Mouse (Mus musculus): ENCODE measurements around the gene Usp35.
A peak's percentile ranks its signal among the peaks of the same experiment; 100 is the strongest.

Usp35 gene

GRCm38 (mm10) chr7:97331726-97332666 is at the start of gene Usp35, which contains the start of gene Kctd21:
Gene Usp35, minus strand, starts transcription at chr7:97332020.
Gene Kctd21, plus strand, starts transcription at chr7:97332327.
- peak; percentile 91 for DNase-seq

GRCm38 (mm10) chr7:97380500-97381123 is 48.8 kb upstream of the Usp35 start:
- DNase-seq = no peak

GRCm38 (mm10) chr7:97379304-97379703 is 47.5 kb upstream of the Usp35 start:
- no peak for DNase-seq

- DNase-seq = no peak
Observed at GRCm38 (mm10) chr7:97375906-97376305, 44.1 kb upstream of the Usp35 start.

- DNase-seq = no peak
Observed at GRCm38 (mm10) chr7:97375101-97375500, 43.3 kb upstream of the Usp35 start.

GRCm38 (mm10) chr7:97365887-97366286 is 34.1 kb upstream of the Usp35 start:
- no peak for DNase-seq

- no peak for DNase-seq
Observed at GRCm38 (mm10) chr7:97361467-97361866, 29.6 kb upstream of the Usp35 start.

- DNase-seq = no peak
Observed at GRCm38 (mm10) chr7:97360955-97361354, 29.1 kb upstream of the Usp35 start.

GRCm38 (mm10) chr7:97360166-97360565 is 28.3 kb upstream of the Usp35 start:
- DNase-seq = no peak

GRCm38 (mm10) chr7:97358347-97358746 is 26.5 kb upstream of the Usp35 start:
- no peak for DNase-seq

- no peak for DNase-seq
Observed at GRCm38 (mm10) chr7:97357840-97358239, 26.0 kb upstream of the Usp35 start.

GRCm38 (mm10) chr7:97356875-97357276 is 25.1 kb upstream of the Usp35 start:
- no peak for DNase-seq

GRCm38 (mm10) chr7:97356253-97356652 is 24.4 kb upstream of the Usp35 start:
- no peak for DNase-seq

- no peak for DNase-seq
Observed at GRCm38 (mm10) chr7:97355068-97355841, 23.4 kb upstream of the Usp35 start.

GRCm38 (mm10) chr7:97353356-97353755 is 21.5 kb upstream of the Usp35 start:
- no peak for DNase-seq

GRCm38 (mm10) chr7:97351792-97352513 is 20.1 kb upstream of the Usp35 start:
- DNase-seq = no peak

GRCm38 (mm10) chr7:97350891-97351290 is 19.1 kb upstream of the Usp35 start:
- no peak for DNase-seq

GRCm38 (mm10) chr7:97349438-97349837 is 17.6 kb upstream of the Usp35 start:
- DNase-seq = no peak

- no peak for DNase-seq
Observed at GRCm38 (mm10) chr7:97348836-97349235, 17.0 kb upstream of the Usp35 start.

- DNase-seq = no peak
Observed at GRCm38 (mm10) chr7:97348318-97348717, 16.5 kb upstream of the Usp35 start.

- DNase-seq = no peak
Observed at GRCm38 (mm10) chr7:97347464-97347863, 15.6 kb upstream of the Usp35 start.

- no peak for DNase-seq
Observed at GRCm38 (mm10) chr7:97346822-97347166, 15.0 kb upstream of the Usp35 start.

Measured in kidney, adult 18-20 months (tissue).